Mouse (Mus musculus) CD4-positive, CD25-positive, alpha-beta regulatory T cell, adult 2 months (primary cell): ENCODE data around the gene Cd3g.

Source experiments
- DNase-seq: peaks from one replicate; pipeline ENCODE4 v3.0.0-alpha.2; 2012; ENCODE audit warnings: low read depth, low spot score

Gene Cd3g

DNA sequence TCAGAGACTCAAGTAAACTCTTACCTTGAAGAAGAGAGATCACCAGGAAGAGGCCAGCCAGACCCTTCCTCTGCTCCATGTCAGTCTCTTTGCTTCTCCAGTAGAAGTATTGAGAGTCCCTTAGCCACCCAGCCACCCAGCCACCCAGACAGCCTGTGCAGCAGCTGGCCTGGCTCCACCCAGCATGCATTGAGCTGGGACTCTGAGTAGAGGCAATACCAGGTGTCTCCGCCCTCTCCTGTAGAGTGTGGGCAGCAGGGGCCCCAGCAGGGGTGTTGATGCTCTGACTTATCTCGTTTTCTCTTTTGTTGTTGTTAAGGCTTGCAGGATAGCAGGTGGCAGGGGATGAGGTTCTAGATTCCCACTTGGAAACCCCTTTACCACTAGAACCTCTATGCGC lies at the start of gene Cd3g:
TSS of gene Cd3g (minus strand) at position 190 of the 400 bp plus-strand sequence.
- DNase-seq, result peak; percentile 89

DNA sequence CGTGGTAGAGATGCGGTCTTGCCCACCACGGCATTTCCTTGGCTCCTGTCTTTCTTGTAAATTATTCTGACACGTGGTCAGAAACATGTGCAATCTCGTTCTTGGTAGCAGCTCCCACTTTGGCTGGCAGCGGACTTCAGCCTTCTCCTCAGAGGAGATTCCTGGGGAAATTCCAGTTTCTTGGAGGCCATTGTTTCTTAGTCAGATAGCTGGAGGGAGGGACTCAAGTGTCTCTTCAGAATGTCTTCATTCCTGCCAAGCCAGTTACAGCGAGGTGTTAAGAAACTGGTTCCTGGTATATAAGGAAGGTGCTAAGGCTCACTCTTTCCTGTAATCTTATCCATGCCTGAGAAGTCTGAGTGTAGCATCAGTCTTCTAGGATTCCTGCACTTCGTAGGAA lies 47.1 kb upstream of the Cd3g start:
- DNase-seq, result no peak

DNA sequence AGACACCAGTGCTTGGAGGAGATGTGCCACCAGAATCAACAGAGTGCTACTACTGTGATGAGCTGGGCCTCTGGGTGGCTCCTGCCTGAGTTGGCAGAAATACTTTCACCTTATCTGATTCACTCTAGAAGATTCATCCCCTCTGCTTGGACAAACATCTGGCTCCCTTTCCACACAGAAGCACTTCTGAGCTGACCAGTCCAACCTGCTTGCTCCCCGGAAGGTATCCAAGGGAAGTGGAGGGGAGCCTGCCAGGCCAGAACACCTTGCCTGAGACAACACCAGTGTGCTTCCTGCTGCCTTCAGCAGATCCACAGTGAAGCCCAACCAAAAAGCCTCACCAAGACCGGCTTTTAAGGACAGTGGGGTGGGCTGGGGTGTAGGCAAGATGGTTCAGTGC lies 44.0 kb upstream of the Cd3g start:
- no peak for DNase-seq

DNA sequence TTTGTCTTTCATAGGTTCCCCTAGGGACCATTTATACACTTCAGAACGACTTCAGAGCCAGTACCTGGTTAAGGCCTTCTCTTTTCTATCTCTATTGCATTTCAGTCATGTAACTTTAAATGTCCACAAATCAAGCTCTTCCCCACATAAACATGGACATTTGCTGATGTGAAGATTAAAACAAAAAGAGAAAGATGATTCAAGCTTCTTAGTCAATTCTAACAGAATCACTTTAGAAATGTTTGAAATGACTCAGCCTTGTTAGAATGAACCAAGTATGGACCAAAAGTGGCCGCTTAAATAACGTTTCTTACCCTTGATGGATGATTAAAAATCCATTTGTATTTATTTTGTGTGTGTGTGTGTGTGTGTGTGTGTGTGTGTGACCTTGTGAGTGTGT lies 43.4 kb upstream of the Cd3g start:
- no peak for DNase-seq

DNA sequence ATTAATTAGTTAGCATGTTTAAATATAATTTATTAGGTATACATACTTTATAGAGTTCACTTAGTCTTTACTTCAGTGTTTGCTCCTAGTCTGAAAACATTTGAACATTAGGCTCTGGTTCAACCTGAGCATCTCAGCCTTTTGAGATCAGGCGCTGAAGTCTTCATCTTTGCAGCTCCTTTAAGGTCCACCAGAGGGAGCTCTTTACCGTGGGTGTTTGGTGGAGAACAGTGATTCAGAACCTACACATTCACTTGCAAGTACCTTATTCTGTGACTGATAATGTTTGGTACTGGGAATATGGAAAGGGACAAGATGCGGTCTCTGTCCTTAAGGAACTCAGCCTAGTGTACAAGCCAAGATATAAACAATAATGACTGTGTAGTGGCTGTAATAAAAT lies 42.6 kb upstream of the Cd3g start:
- peak; percentile 87 for DNase-seq

DNA sequence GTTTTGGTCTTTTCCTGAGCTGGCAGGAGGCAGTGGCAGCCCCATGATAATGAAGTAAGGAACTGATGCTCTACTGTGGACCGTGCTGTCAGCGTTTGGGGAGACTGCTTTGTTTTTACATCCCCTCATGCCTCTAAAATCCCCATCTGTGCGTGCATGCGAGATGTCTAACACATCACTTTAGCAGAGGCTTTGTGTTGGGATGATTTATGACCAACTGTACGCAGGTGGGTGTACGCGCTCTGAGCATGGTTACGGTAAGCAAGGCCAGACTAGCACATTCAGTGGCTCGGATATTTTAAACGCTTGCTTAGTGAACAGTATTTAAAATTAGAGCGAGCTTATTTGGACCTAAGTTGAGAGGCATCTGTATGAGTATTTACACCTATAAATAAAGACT lies 37.8 kb upstream of the Cd3g start:
- DNase-seq, result no peak

DNA sequence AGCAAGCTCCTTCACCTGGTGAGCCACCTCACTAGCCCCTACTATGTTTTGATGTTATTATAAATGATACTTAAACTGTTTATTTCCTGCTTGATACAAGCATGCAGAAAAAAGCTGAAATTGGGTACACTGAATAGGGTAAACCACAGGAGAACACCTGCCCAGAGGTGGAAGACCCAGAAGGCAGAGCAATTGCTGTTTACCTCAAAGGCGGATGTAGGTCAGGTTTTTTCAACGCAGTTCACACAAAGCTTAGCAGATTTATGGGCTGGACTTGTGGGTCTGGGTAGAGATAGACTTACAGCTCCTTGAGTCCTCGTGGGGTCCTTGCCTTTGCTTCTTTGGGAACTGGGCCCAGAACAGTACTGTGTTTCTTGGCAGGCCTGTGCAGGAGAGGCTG lies 35.6 kb upstream of the Cd3g start:
- DNase-seq, result no peak

DNA sequence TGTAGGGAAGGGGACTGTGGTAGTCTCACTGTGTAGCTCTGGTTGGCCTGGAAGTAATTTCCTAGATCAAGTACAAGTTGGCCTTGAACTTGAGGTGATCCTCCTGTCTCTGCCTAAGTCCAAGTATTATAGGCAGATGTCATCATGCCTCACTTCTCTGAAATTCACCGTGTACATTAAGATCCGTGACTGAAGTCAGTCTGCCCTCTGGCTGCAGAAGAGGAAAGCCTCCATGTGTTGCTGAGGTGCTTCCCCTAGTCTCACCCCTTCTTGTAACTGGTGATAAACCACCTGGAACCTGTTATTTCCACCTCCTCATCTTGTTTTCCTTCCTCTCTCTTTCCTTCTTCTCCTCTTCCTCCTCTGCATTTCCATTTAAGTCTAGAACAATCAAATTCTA lies 34.6 kb upstream of the Cd3g start:
- DNase-seq, result peak; percentile 82

DNA sequence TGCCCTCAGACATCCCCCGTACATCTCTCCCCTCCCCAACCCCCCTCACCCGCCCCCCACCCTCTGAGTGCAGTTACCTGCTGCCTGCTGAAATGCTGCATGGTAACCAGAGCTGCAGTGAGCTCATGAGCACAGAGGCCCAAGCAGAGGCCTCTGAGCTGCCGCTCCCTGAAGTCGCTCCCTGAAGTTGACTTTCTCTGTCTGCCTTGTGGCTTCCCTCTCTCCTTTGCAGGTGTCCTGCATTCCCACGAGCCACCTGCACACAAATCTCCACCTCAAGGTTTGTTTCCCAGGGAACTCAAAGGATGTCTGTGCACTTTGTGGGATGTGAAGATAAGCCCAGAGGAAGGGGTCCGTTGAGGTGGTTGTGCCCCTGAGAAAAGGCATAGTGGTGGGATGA lies 31.1 kb upstream of the Cd3g start:
- no peak for DNase-seq

DNA sequence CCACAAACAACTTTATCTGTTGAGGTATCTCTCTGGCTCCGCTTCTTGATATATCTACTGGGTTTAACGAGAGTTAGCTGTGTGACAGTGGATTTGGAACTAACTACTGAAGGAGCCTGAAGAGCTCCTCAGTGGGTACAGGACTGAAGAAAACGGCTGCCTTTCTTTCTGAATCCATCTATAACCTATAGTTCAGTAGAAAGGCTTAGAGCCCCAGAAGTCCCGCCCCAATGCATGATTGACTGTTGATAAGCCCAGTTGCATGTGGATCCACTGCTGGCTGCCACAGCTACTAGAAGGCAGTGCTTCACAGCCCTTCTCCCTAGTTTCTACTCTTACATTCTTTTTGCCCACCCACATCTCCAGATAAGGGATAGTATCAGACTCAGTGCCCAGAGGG lies 30.2 kb upstream of the Cd3g start:
- peak; percentile 85 for DNase-seq

DNA sequence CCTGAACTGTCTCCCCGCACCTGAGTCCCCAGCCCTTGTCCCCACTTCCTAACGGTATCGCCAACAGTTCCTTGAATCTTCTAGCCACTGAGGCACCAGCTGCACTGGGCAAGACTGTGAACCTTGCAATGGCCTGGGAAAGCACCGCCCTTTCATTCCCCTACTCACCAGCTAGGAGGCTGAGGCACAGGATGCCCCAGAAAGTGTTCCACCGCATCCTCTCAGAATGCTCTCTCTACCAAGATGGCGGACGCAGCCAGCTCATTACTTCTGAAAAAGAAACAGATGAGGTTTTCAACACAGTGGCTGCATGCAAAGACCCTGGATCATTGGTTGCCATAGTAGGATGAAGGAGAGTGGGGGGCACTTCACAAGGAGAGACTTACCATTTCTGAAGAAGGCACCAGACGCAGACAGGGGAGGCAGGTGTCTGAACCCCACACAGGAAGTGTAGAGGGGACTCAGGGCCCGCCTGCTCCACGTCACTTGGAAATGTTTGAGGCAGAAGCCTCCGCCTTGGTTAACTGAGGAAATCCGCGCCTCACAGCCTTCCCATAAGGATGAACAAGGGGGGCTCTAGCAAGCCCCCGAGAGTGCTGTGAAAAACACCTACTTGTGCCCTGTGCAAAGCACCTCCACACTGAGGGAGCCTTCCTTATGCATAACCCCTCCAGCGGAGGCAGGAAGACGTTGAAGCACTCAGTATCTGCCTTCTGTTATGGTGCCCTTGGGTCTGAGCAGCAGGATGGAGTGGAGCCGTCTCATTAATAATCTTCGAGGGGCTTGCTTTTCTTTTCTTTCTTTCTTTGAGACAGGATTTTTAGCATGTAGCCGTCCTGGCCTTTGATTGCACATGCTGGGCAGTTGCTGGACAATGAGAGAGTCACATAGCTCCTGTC lies 29.2 kb upstream of the Cd3g start, which contains the start of gene Cd3e:
TSS of gene Cd3e (minus strand) at position 448 of the 899 bp plus-strand sequence.
- DNase-seq, result peak; percentile 86

DNA sequence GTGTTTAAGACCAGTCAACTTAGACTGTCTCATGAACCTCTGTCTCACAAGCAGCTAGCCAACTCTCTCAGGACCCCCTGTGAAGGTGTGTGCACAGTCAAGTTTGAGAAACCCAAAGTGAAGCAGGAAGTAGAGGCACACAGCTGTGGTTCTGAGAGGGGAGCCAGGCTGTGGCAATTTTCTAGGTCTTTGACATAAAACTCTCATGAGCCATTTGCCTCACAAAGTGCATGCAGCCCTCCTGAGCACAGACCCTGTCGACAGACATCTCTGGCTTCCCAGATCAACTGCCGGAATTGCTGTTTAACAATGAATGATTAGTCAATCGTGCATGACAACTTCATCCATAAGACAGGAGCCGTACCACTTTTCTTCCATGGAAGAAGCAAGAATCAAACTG lies 28.1 kb upstream of the Cd3g start:
- peak; percentile 44 for DNase-seq

DNA sequence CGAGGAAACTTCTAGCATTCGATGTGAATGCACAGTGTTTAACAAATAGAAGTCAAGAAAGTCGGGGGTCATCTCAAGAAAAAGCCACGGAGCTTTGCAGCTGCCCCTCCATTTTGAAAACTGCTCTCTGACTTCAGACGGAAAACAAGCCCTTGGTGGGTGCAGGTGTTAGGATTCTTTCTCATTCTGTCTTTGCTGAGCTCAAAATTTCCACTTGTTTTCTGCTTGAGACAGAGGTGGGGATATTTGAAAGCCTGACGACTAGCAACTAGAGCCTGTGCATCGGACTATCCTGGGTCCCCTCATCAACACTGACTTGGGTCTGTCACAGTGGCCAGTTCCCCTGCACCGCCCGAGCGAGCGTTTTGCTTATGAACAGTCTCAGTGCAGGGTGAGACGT lies 27.2 kb upstream of the Cd3g start:
- DNase-seq, result peak; percentile 26

DNA sequence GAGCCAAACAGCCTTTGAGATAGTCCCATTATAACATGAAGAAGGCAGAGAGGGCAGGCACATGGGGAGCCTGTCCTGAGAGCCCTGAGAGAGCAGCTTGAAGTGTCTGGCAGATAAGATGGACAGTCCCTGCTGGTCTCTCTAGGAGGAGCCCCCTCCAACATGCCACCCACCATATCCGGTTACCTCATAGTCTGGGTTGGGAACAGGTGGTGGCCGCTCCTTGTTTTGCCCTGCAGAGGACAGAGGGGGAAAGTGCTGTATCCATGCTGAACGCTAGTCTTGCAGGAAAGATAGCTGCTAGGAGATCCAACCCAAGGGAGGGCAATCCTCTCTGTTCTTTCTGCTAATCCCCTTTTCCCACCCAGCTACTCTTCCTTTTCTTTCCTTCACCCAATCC lies 20.0 kb upstream of the Cd3g start:
- no peak for DNase-seq

DNA sequence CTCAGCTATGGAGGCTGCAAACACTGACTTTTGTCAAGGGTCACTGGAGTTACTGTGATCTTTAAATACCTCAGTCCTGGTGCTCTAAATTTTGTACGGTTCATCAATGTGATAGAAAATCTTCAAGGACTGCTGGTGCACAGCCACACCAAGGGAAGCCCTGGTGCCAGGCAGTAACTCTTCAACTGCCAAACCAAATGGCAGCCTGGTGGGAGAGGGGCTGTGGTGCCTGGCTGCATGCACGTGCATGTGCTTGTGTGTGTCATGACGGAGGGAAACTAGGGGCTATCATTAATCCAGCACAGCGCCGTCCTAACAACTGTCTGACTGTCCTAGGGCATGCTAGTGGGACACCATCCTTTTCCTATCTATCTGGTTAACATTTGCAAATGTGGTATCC lies 19.5 kb upstream of the Cd3g start:
- DNase-seq, result no peak

DNA sequence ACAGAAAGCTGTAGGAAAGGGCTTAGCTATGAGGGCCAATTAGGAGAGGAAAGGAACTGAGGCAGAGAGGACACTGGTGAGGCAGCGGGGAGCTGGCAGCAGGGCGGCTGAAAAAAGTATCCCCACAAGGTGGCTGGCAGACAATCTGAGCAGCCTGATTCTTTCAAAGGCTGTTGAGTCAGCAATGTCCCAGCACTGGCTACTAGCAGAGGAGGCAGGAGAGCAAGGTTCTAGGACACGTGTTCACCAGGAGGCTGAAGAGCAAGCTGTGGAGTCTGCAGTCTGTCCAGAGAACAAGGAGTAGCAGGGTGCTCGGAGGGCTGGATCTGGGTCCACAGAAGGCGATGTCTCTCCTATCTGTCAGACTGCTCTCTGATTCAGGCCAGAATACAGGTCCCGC lies 18.9 kb upstream of the Cd3g start:
- peak; percentile 47 for DNase-seq

DNA sequence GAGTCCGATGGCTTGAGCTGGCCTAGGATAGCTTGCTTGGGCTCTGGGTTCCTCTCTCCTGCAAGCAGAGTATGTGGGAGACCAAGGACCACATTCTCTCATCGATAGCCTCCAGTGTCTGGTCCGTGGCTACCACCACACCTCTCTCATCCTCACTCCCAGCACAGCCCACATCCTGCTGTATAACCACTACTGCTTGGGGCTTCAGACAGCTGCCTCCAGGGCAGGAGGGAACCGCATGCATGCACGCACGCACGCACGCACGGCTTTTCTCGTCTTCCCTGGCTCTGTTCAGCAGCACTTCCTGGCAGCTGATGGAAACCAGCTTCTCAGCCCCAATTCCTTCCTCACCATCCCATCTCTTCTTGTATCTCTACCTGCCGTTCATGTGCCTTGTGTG lies 17.9 kb upstream of the Cd3g start:
- peak; percentile 47 for DNase-seq

DNA sequence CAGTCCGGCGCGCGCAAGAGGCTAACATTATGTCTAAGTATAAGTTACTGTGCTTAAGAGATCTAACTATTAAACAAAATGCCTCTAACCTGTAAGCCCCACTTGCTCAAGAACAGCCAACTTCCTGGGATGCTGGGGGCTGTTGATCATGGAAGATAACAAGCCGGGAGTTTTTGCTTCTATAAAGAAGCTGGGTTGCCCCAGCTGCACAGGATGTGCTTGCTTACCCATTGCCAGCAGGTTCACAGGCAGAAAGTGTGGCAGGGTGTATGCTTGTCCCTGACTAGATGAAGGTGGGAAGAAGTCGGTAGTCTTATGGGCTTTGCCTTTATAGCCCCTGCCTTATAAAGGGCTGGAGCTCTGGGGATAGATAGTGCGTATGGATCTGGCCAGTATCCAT lies 16.4 kb upstream of the Cd3g start:
- DNase-seq, result no peak

DNA sequence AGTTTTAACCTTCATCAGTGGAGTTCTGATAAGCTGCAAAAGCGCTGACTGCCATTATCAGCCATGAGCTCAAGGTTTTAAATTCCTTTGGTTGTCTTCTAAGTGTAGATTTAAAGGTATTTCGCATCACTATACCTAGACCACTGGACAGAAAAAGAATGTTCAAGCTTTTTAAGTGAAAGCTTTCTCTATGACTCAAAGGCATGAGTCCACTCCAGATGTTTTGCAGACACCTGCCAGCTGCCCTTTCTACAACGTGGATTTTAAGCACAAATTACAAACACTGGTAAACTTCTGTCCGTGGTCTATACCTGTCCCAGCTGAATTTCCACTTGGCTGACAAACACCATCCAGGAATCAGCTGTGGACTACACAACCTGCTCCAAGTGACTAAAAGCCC lies 14.7 kb upstream of the Cd3g start:
- no peak for DNase-seq

DNA sequence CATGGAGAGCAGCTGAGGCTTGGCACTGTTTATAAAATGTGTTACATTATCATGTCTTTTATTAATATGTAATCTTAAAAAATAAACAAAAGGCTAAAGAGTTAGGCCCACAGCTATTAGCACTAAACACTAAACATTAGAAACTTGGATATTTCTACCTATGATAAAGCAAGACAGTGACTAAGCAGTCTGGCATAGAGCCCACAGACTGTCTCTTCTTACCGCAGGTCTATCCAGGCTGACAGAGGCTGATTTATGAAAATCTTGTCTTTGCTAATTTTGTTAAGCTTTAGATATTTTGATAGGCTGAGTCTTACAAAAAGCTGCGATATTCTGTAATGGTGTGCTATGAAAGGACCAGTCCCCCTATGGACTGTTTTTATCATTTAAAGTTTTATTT lies 13.0 kb upstream of the Cd3g start:
- no peak for DNase-seq

DNA sequence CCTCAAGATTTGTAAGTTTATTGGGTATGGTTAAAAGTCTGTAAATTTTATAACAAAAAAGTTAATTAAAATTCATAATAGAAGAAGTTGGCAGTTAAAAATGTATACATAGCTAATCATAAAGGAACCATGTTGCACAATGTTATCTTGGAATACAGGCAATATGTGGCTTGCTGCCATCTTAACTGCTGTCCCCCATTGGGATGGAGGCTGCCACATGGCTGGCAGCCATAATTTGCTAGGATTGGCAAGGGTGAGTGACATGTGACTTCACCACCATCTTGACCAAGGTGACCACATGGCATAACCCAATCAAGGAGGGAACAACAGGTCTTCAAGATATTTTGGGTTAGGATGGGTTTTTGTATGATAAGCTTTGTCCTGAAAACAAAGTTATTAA lies 12.0 kb upstream of the Cd3g start:
- no peak for DNase-seq

DNA sequence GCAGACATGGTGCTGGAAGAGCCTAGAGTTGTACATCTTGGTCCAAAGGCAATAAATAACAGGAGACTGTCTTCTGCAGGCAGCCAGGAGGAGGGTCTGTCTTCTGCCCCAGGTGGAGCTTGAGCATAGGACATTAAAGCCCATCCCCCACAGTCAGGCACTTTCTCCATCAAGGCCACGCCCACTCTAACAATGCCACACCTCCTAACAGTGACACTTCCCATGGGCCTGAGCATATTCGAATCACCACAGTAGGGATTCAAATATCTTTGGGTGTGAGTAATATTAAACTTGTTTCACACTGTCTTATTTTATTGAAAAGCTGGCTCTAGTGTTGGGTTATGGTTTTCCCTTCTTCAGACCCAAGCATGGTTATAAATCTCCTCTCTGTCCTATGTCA lies 11.6 kb upstream of the Cd3g start:
- DNase-seq, result no peak

DNA sequence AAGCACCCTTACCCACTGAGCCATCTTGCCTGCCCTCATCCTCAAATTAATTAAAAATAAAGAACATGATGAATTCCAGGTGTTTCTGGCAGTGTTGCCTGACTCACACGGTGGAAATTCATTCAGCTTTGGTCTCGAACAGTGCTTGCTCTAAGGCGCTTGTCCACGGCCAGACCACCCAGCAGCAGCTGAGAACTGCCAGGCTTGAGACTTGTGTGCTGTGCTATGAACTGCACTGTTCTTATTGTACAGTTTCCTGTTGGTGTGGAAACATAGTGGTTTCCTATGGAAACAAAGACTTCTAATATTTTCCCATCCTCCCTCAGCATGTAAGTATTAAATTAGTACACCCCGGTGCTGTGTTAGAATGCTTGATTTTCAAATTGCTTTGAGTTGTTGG lies 6.7 kb upstream of the Cd3g start:
- peak; percentile 73 for DNase-seq
